Mouse (Mus musculus) liver, postnatal 0 days (tissue): ENCODE measurements around the gene Smpd1.

Experiments
- CTCF ChIP-seq: sonication (generic); IDR thresholded peaks from 2 replicates; pipeline ENCODE4 v1.5.1; 2016; ENCODE audit warnings: antibody characterized with exemption, low read depth
- EP300 ChIP-seq: IDR thresholded peaks from 2 replicates; pipeline ENCODE4 v1.6.1; 2016; ENCODE audit warnings: antibody characterized with exemption, low read depth, mild to moderate bottlenecking

GRCm38 (mm10) chr7:105545986-105546385, 8.2 kb upstream of the Smpd1 start:
- TF ChIP-seq EP300: no peak
- TF ChIP-seq CTCF: no peak
